Mouse (Mus musculus) spleen, postnatal 4 days (tissue): ENCODE data around the gene 4930455H04Rik.

Source experiments
- DNase-seq, 2 experiments: peaks; one replicate each; pipeline ENCODE4 v3.0.0; 2022; ENCODE audit warnings: low spot score in 2 of 2

4930455H04Rik gene

GRCm38 (mm10) chr3:116966800-116967199 lies 1.3 kb upstream of the 4930455H04Rik start:
- no peak for DNase-seq

GRCm38 (mm10) chr3:116967436-116967835 lies 631 bp upstream of the 4930455H04Rik start:
- DNase-seq = no peak

GRCm38 (mm10) chr3:116968540-116968997 lies 502 bp downstream of the 4930455H04Rik start, which contains the start of gene Palmd:
Gene Palmd (minus strand): TSS chr3:116968987.
- DNase-seq = no peak

- no peak for DNase-seq
Measured at GRCm38 (mm10) chr3:116969003-116969402, 936 bp downstream of the 4930455H04Rik start.

GRCm38 (mm10) chr3:116969786-116970185 lies 1.7 kb downstream of the 4930455H04Rik start:
- DNase-seq = no peak

GRCm38 (mm10) chr3:116981811-116982575 lies 13.9 kb downstream of the 4930455H04Rik start:
- no peak for DNase-seq

GRCm38 (mm10) chr3:116985042-116985455 lies 17.0 kb downstream of the 4930455H04Rik start:
- DNase-seq = no peak

GRCm38 (mm10) chr3:116985741-116986140 lies 17.7 kb downstream of the 4930455H04Rik start:
- no peak for DNase-seq

GRCm38 (mm10) chr3:116986451-116986850 lies 18.4 kb downstream of the 4930455H04Rik start:
- DNase-seq = no peak

- DNase-seq = no peak
Measured at GRCm38 (mm10) chr3:116988221-116988620, 20.2 kb downstream of the 4930455H04Rik start.

GRCm38 (mm10) chr3:116991180-116991579 lies 23.1 kb downstream of the 4930455H04Rik start:
- DNase-seq = no peak

GRCm38 (mm10) chr3:116993011-116993410 lies 24.9 kb downstream of the 4930455H04Rik start:
- DNase-seq = no peak

GRCm38 (mm10) chr3:117001686-117002485 lies 33.8 kb downstream of the 4930455H04Rik start:
- DNase-seq = no peak

GRCm38 (mm10) chr3:117003379-117003778 lies 35.3 kb downstream of the 4930455H04Rik start:
- DNase-seq = no peak

GRCm38 (mm10) chr3:117006636-117007035 lies 38.6 kb downstream of the 4930455H04Rik start:
- DNase-seq = no peak

- DNase-seq = no peak
Measured at GRCm38 (mm10) chr3:117007340-117007739, 39.3 kb downstream of the 4930455H04Rik start.

- DNase-seq = no peak
Measured at GRCm38 (mm10) chr3:117010182-117010581, 42.1 kb downstream of the 4930455H04Rik start.

- DNase-seq = no peak
Measured at GRCm38 (mm10) chr3:117020319-117020718, 52.3 kb downstream of the 4930455H04Rik start.

GRCm38 (mm10) chr3:117021907-117022306 lies 53.8 kb downstream of the 4930455H04Rik start:
- DNase-seq = no peak

GRCm38 (mm10) chr3:117024111-117024510 lies 56.0 kb downstream of the 4930455H04Rik start:
- no peak for DNase-seq

GRCm38 (mm10) chr3:117024557-117024956 lies 56.5 kb downstream of the 4930455H04Rik start:
- DNase-seq = no peak

- DNase-seq = no peak
Measured at GRCm38 (mm10) chr3:117025421-117025820, 57.4 kb downstream of the 4930455H04Rik start.
